Mouse (Mus musculus) lung, adult 2 months (tissue): Measurements from ENCODE around the gene Cep131. TPM values are rescaled to one million over a fixed set of nuclear protein-coding genes. Genes with fewer than 3 reads are reported as not detected.

Experiments
- DNase-seq: peaks from one replicate; pipeline ENCODE4 v3.0.0; 2022
- H3K4me1 ChIP-seq: fragments of 200-500 bp; 2 replicates; pipeline ENCODE4 v1.6.1; 2011; ENCODE audit warnings: low read length; ENCODE audit not compliant: control insufficient read depth, insufficient read depth
- H3K4me3 ChIP-seq: fragments of 200-500 bp; replicated peaks from 2 replicates; pipeline ENCODE3; 2011; ENCODE audit warnings: low read depth, mild to moderate bottlenecking, control low read depth, low read length; ENCODE audit errors: extremely low read depth
- CTCF ChIP-seq: fragments of 200-500 bp; IDR thresholded peaks from 2 replicates; pipeline ENCODE4 v1.5.1; 2011; ENCODE audit warnings: mild to moderate bottlenecking, low read length, control low read depth; ENCODE audit not compliant: insufficient read depth
- POLR2A ChIP-seq: fragments of 200-500 bp; IDR thresholded peaks from 2 replicates; pipeline ENCODE4 v1.6.1; 2011; ENCODE audit warnings: low read depth, mild to moderate bottlenecking, control low read depth, low read length, borderline replicate concordance; ENCODE audit errors: extremely low read depth
- WGBS: fragments of 180-500 bp; shearing (Covaris S2); methylation state at CpG from one replicate; pipeline ENCODE4 v1.1.7; 2018; 5-methylcytosine and 5-hydroxymethylcytosine counted together
- polyA plus RNA-seq: library from polyadenylated mRNA; depleted of rRNA; stranded (reverse); fragments of >200 nt; gene quantifications from 2 replicates; pipeline ENCODE4 v1.2.3, GENCODE M21; 2012; rRNA removed

The Cep131 gene
- polyA plus RNA-seq, 1 experiment, result 9.2 TPM

GRCm38 (mm10) chr11:120019542-120020440, 66.8 kb downstream of the Cep131 start:
- Histone ChIP-seq H3K4me3 (no peak overlapping the region), H3K4me1 (no peaks in the 10 kb centered on the region)
- TF ChIP-seq POLR2A (no peak), CTCF (no peak)
- DNase-seq, result no peak
- WGBS, result 68% methylated on average over 23 of the region's 23 CpGs

GRCm38 (mm10) chr11:120017011-120017410, 69.6 kb downstream of the Cep131 start:
- Histone ChIP-seq H3K4me1 (peaks cover 5% of the 10 kb centered on the region; the same call in 1 of the 2 replicates), H3K4me3 (no peak overlapping the region)
- WGBS, result 79% methylated on average over 8 of the region's 8 CpGs
- DNase-seq, result no peak
- TF ChIP-seq POLR2A (no peak), CTCF (no peak)

GRCm38 (mm10) chr11:120014758-120015157, 71.9 kb downstream of the Cep131 start:
- H3K4me1 ChIP-seq, result peaks cover 5% of the 10 kb centered on the region; the same call in 1 of the 2 replicates
- whole genome bisulfite sequencing, result 93% methylated on average over 4 of the region's 4 CpGs
- TF ChIP-seq CTCF, result no peak
- TF ChIP-seq POLR2A, result no peak

More at GRCm38 (mm10) chr11:120014758-120015157, 71.9 kb downstream of the Cep131 start:
- H3K4me3 ChIP-seq, result no peak overlapping the region
- no peak for DNase-seq

Other genes starting within 250 kb of the Cep131 start
- 50.2 and 51.0 TPM in 2 replicates for gene Chmp6, start 173.4 kb downstream of the Cep131 start, polyA plus RNA-seq
- 83.7 and 92.9 TPM in 2 replicates for gene Baiap2, start 144.1 kb downstream of the Cep131 start, polyA plus RNA-seq
- 28.9 and 38.7 TPM in 2 replicates for gene Aatk, start 39.7 kb downstream of the Cep131 start, polyA plus RNA-seq
- 29.7 and 32.3 TPM in 2 replicates for gene Tepsin, start 11.9 kb upstream of the Cep131 start, polyA plus RNA-seq
- gene Ndufaf8, start 12.1 kb upstream of the Cep131 start, polyA plus RNA-seq, result 41.3 and 54.8 TPM in 2 replicates
- gene Slc38a10, start 64.5 kb upstream of the Cep131 start, polyA plus RNA-seq, result 132 and 170 TPM in 2 replicates
- gene Bahcc1, start 146.1 kb upstream of the Cep131 start, polyA plus RNA-seq, result 10.8 and 12.4 TPM in 2 replicates